Mouse (Mus musculus) heart, postnatal 0 days (tissue): ENCODE measurements around the gene Twnk. TPM values are rescaled to one million over a fixed set of nuclear protein-coding genes. Genes with fewer than 3 reads are reported as not detected.

Experiments used
- ATAC-seq: fragments of 200-750 bp; cut with Nextera tagmentation; 2 replicates; pipeline ENCODE4 v1.8.0; 2017; ENCODE audit warnings: low read depth, moderate number of reproducible peaks, moderate library complexity; ENCODE audit not compliant: insufficient read depth
- DNase-seq: peaks from one replicate; pipeline ENCODE4 v3.0.0-alpha.2; 2016; ENCODE audit warnings: low spot score
- H3K27ac ChIP-seq: fragments of 300-500 bp; sonication (generic); 2 replicates; pipeline ENCODE4 v1.5.1; 2014; ENCODE audit warnings: low read depth, mild to moderate bottlenecking
- H3K27me3 ChIP-seq: fragments of 300-500 bp; sonication (generic); 2 replicates; pipeline ENCODE4 v1.6.1; 2014; ENCODE audit warnings: low read length, mixed read lengths; ENCODE audit not compliant: control insufficient read depth, insufficient read depth
- H3K36me3 ChIP-seq: fragments of 300-500 bp; sonication (generic); replicated peaks from 2 replicates; pipeline ENCODE4 v1.6.1; 2014; ENCODE audit warnings: low read length, mixed read lengths; ENCODE audit not compliant: control insufficient read depth, insufficient read depth
- H3K4me1 ChIP-seq: fragments of 300-500 bp; sonication (generic); 2 replicates; pipeline ENCODE4 v1.6.1; 2014; ENCODE audit warnings: antibody characterized with exemption; ENCODE audit not compliant: control insufficient read depth, insufficient read depth
- H3K4me2 ChIP-seq: fragments of 300-500 bp; sonication (generic); 2 replicates; pipeline ENCODE4 v1.6.1; 2014; ENCODE audit warnings: low read depth, mild to moderate bottlenecking, low read length, moderate library complexity
- H3K4me3 ChIP-seq: fragments of 300-500 bp; sonication (generic); 2 replicates; pipeline ENCODE4 v1.5.1; 2014; ENCODE audit warnings: low read depth, low read length
- H3K9ac ChIP-seq: fragments of 300-500 bp; sonication (generic); replicated peaks from 2 replicates; pipeline ENCODE4 v1.6.1; 2014; ENCODE audit warnings: low read depth, low read length, mixed read lengths
- H3K9me3 ChIP-seq: fragments of 300-500 bp; sonication (generic); replicated peaks from 2 replicates; pipeline ENCODE4 v1.6.1; 2016; ENCODE audit warnings: low read length; ENCODE audit not compliant: control insufficient read depth
- CTCF ChIP-seq: IDR thresholded peaks from 2 replicates; pipeline ENCODE4 v1.5.1; 2016; ENCODE audit warnings: antibody characterized with exemption, control low read depth, low read depth
- EP300 ChIP-seq: IDR thresholded peaks from 2 replicates; pipeline ENCODE4 v1.6.1; 2016; ENCODE audit warnings: antibody characterized with exemption, low read depth
- whole genome bisulfite sequencing: fragments of 180-500 bp; shearing (Covaris S2); extraction: QIAGEN DNeasy Blood & Tissue Kit; methylation state at CpG from one replicate; pipeline ENCODE4 v1.1.7; 2014; 5-methylcytosine and 5-hydroxymethylcytosine counted together
- polyA plus RNA-seq: library from polyadenylated mRNA; unstranded; fragments of >200 nt; fragmentation: Nextera tagmentation; extraction: Ambion mirVana; gene quantifications from 2 replicates; pipeline ENCODE4 v1.2.1, GENCODE M21; 2015
- total RNA-seq: library from RNA; depleted of rRNA; stranded (reverse); fragments of >200 nt; gene quantifications from 2 replicates; pipeline ENCODE4 v1.2.3, GENCODE M21; 2014; ENCODE audit warnings: low replicate concordance

Gene Twnk
- total and polyA plus RNA-seq, 2 experiments from 2014 or later, result 12.9 to 14.0 TPM

DNA sequence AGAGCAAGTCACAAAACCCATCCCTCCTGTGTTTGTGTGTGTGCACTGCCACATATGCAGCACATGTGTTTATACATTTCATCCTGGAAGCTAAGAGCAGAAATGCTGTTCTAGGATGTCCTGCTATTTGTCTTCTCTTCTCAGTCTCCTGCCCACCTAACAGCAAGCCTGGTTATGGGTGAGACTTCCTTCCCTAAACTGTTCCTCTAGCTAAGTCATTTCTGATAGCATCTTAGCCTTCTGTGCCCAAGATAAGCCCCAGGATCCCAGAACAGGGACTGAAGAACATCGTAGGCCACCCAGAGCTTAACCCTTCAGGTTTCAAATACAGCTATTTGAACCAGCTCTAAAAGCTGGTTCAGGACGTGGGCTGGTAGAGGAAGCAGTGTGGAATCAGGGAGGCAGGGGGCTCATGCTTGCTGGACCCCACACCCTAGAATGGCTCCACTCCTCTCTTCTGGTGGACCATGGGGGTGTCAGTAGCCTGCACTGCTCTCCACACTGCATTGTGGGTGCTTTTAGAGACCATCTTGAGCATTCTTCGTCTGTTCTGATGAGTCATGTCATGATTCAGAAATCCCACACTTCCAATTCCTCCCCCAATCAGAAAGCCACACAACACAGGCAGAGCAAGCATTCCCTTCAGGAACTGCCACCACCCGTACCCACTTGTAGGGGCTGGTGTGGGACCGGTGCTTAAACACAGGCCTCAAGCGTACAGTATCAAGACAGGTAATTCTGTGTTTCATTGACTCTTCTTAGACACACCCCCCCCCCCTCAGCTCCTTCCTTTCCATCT lies 49.6 kb downstream of the Twnk start:
- Histone ChIP-seq H3K4me2 (no peak overlapping the region), H3K4me3 (no peak overlapping the region), H3K9me3 (no peaks in the 10 kb centered on the region), H3K36me3 (peaks cover 24% of the 10 kb centered on the region), H3K4me1 (peaks cover 12% of the 10 kb centered on the region), H3K9ac (no peak overlapping the region), H3K27me3 (no peaks in the 10 kb centered on the region), H3K27ac (no peak overlapping the region)
- ATAC-seq (no peak), DNase-seq (no peak)
- WGBS, result 74% methylated on average over 6 of the region's 6 CpGs
- TF ChIP-seq CTCF (no peak), EP300 (no peak)

- peak overlapping the region; percentile 96; the same call in 1 of the 2 replicates for H3K27ac ChIP-seq
- H3K9ac ChIP-seq, result no peak overlapping the region
- no peaks in the 10 kb centered on the region for H3K9me3 ChIP-seq
- no peak overlapping the region for H3K4me2 ChIP-seq
- ATAC-seq, result no peak
- WGBS, result 42% methylated on average over 4 of the region's 4 CpGs
- DNase-seq, result peak; percentile 85
- peaks cover 12% of the 10 kb centered on the region for H3K4me1 ChIP-seq
- H3K36me3 ChIP-seq, result peaks cover 15% of the 10 kb centered on the region
- H3K27me3 ChIP-seq, result no peaks in the 10 kb centered on the region
- TF ChIP-seq EP300 (no peak), CTCF (peak; percentile 73)
- no peak overlapping the region for H3K4me3 ChIP-seq
These were observed 50.9 kb downstream of the Twnk start for GRCm38 (mm10) chr19:45056364-45056763.

DNA sequence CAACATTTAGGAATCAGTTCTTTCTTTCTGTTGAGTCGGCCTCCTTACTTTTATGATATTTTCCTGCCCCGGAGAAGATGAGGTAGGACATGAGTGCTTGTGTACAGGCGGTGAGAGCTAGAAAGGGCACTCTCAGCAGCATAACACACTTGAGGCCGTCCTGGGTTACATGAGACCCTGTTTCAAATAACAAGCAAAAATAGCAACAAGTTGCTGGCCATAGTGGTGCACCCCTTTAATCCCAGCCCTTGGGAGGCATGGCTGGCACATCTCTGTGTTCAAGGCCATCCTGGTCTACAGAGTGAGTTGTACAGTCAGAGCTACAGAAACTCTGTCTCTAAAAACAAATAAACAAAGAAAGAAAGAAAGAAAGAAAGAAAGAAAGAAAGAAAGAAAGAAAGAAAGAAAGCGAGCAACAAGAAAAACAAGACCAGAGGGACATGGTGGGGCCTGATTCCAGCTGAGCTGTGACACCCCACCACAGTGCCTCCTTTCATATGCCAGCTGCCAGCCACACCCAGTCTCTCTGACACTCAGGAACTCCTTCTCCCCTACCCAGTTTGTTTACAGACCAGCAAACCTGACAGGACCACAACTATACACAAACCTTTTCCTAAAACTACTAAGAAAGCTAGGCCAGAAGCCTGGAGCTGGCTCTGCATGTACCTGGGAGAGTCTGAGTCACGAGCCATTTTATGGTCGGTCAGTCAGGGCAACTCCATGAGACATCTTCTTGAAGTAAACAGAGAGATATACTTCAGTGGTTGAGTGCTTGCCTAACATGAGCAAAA lies 51.6 kb downstream of the Twnk start:
- Histone ChIP-seq H3K27ac (peak overlapping the region; percentile 96), H3K36me3 (peaks cover 11% of the 10 kb centered on the region), H3K27me3 (no peaks in the 10 kb centered on the region), H3K9me3 (no peaks in the 10 kb centered on the region), H3K4me1 (peaks cover 12% of the 10 kb centered on the region), H3K4me2 (peak overlapping the region; percentile 82), H3K9ac (peak overlapping the region; percentile 77), H3K4me3 (peak overlapping the region; percentile 61)
- ATAC-seq, result no peak
- no peak for TF ChIP-seq CTCF
- TF ChIP-seq EP300, result no peak
- WGBS, result 58% methylated on average over 7 of the region's 7 CpGs
- no peak for DNase-seq

DNA sequence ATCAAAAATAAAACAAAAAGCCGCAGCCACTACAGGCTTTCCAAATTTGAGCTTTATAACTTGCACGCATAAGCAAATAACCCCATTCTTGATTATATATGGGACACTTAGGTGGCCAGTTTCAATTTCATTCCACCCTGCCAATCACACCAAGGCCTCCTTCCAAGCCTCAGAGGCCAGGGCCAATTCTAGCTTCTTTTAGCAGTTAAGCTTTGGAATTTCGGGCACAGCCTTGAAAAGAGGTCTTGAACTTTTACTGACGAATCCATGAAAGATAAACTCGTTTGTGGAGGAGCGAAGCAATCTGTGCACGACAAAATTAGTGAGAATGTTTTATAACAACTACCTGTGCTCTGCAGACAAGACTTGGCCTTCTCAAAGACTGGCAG lies 52.3 kb downstream of the Twnk start:
- no peak for ATAC-seq
- no peak for DNase-seq
- peak overlapping the region; percentile 82 for H3K4me2 ChIP-seq
- WGBS, result 37% methylated on average over 7 of the region's 7 CpGs
- H3K4me3 ChIP-seq, result peak overlapping the region; percentile 61
- peak overlapping the region; percentile 77 for H3K9ac ChIP-seq
- peaks cover 4% of the 10 kb centered on the region; the same call in 1 of the 2 replicates for H3K36me3 ChIP-seq
- H3K9me3 ChIP-seq, result no peaks in the 10 kb centered on the region
- TF ChIP-seq EP300 (no peak), CTCF (no peak; the same call in 1 of the 2 replicates)
- H3K27ac ChIP-seq, result peak overlapping the region; percentile 96
- H3K4me1 ChIP-seq, result peaks cover 12% of the 10 kb centered on the region
- H3K27me3 ChIP-seq, result no peaks in the 10 kb centered on the region

- ATAC-seq, result peak; percentile 92
- under 1% methylated on average over 34 of the region's 34 CpGs for WGBS
- TF ChIP-seq CTCF, result no peak
- TF ChIP-seq EP300, result peak; percentile 64; the same call in 1 of the 2 replicates
These were observed 52.8 kb downstream of the Twnk start for GRCm38 (mm10) chr19:45058113-45058839.

More at GRCm38 (mm10) chr19:45058113-45058839, 52.8 kb downstream of the Twnk start:
- H3K4me3 ChIP-seq, result peak overlapping the region; percentile 61
- H3K9ac ChIP-seq, result peak overlapping the region; percentile 77
- no peaks in the 10 kb centered on the region for H3K9me3 ChIP-seq
- peak overlapping the region; percentile 82 for H3K4me2 ChIP-seq
- no peaks in the 10 kb centered on the region for H3K27me3 ChIP-seq
- peak; percentile 99 for DNase-seq
- no peaks in the 10 kb centered on the region; the same call in 1 of the 2 replicates for H3K36me3 ChIP-seq
- H3K4me1 ChIP-seq, result peaks cover 12% of the 10 kb centered on the region
- H3K27ac ChIP-seq, result peak overlapping the region; percentile 96
